Mouse (Mus musculus): ENCODE results near the gene Ddx52. TPM values are rescaled to one million over a fixed set of nuclear protein-coding genes. Genes with fewer than 3 reads are reported as not detected.

Gene Ddx52
- polyA plus RNA-seq, 1 experiment from 2014 or later, result 28.8 TPM

GRCm38 (mm10) chr11:83979992-83980391 is 38.1 kb downstream of the Ddx52 start:
- peaks cover 89% of the 10 kb centered on the region for H3K36me3 ChIP-seq (ENCODE audit: control insufficient read depth, insufficient read depth, low read length)

GRCm38 (mm10) chr11:83981338-83981737 is 39.5 kb downstream of the Ddx52 start:
- Histone ChIP-seq H3K27me3 (ENCODE audit: control insufficient read depth, insufficient read depth, low read length) (no peaks in the 10 kb centered on the region), H3K36me3 (ENCODE audit: control insufficient read depth, insufficient read depth, low read length) (peaks cover 92% of the 10 kb centered on the region), H3K4me1 (ENCODE audit: control insufficient read depth, insufficient read depth, low read length) (no peaks in the 10 kb centered on the region), H3K27ac (replicated peaks; ENCODE audit: low read depth, low read length) (no peak overlapping the region), H3K9ac (replicated peaks; ENCODE audit: low read length) (no peak overlapping the region), H3K4me2 (ENCODE audit: low read length) (no peak overlapping the region), H3K9me3 (ENCODE audit: control insufficient read depth, low read length) (no peaks in the 10 kb centered on the region), H3K4me3 (replicated peaks; ENCODE audit: low read depth, low read length) (no peak overlapping the region)
- ATAC-seq (ENCODE audit: low FRiP score, low TSS enrichment) (no peak), DNase-seq (no peak)
- WGBS, result 82% methylated on average over 10 of the region's 10 CpGs

More at GRCm38 (mm10) chr11:83979992-83980391, 38.1 kb downstream of the Ddx52 start:
- DNase-seq (no peak), ATAC-seq (ENCODE audit: low FRiP score, low TSS enrichment) (no peak)
- no peaks in the 10 kb centered on the region for H3K27me3 ChIP-seq (ENCODE audit: control insufficient read depth, insufficient read depth, low read length)
- no peak overlapping the region for H3K4me2 ChIP-seq (ENCODE audit: low read length)
- no peak overlapping the region for H3K27ac ChIP-seq (replicated peaks; ENCODE audit: low read depth, low read length)
- no peaks in the 10 kb centered on the region for H3K4me1 ChIP-seq (ENCODE audit: control insufficient read depth, insufficient read depth, low read length)
- no peaks in the 10 kb centered on the region for H3K9me3 ChIP-seq (ENCODE audit: control insufficient read depth, low read length)
- WGBS, result 94% methylated on average over 6 of the region's 6 CpGs
- H3K4me3 ChIP-seq (replicated peaks; ENCODE audit: low read depth, low read length), result no peak overlapping the region
- no peak overlapping the region for H3K9ac ChIP-seq (replicated peaks; ENCODE audit: low read length)

- H3K4me3 ChIP-seq (replicated peaks; ENCODE audit: low read depth, low read length), result no peak overlapping the region
- no peak overlapping the region for H3K4me2 ChIP-seq (ENCODE audit: low read length)
- H3K4me1 ChIP-seq (ENCODE audit: control insufficient read depth, insufficient read depth, low read length), result no peaks in the 10 kb centered on the region
- DNase-seq (no peak), ATAC-seq (ENCODE audit: low FRiP score, low TSS enrichment) (no peak)
- 94% methylated on average over 4 of the region's 4 CpGs for WGBS
- H3K9ac ChIP-seq (replicated peaks; ENCODE audit: low read length), result no peak overlapping the region
- H3K9me3 ChIP-seq (ENCODE audit: control insufficient read depth, low read length), result no peaks in the 10 kb centered on the region
- peaks cover 96% of the 10 kb centered on the region for H3K36me3 ChIP-seq (ENCODE audit: control insufficient read depth, insufficient read depth, low read length)
- no peak overlapping the region for H3K27ac ChIP-seq (replicated peaks; ENCODE audit: low read depth, low read length)
- H3K27me3 ChIP-seq (ENCODE audit: control insufficient read depth, insufficient read depth, low read length), result no peaks in the 10 kb centered on the region
Measured at GRCm38 (mm10) chr11:83991701-83992100, 49.8 kb downstream of the Ddx52 start.

GRCm38 (mm10) chr11:83993428-83993827 is 51.6 kb downstream of the Ddx52 start:
- no peaks in the 10 kb centered on the region for H3K4me1 ChIP-seq (ENCODE audit: control insufficient read depth, insufficient read depth, low read length)
- H3K9me3 ChIP-seq (ENCODE audit: control insufficient read depth, low read length), result no peaks in the 10 kb centered on the region
- H3K4me3 ChIP-seq (replicated peaks; ENCODE audit: low read depth, low read length), result no peak overlapping the region
- H3K27me3 ChIP-seq (ENCODE audit: control insufficient read depth, insufficient read depth, low read length), result no peaks in the 10 kb centered on the region
- no peak for DNase-seq
- WGBS, result 90% methylated on average over 2 of the region's 2 CpGs
- no peak overlapping the region for H3K9ac ChIP-seq (replicated peaks; ENCODE audit: low read length)
- H3K36me3 ChIP-seq (ENCODE audit: control insufficient read depth, insufficient read depth, low read length), result peaks cover 94% of the 10 kb centered on the region
- H3K27ac ChIP-seq (replicated peaks; ENCODE audit: low read depth, low read length), result no peak overlapping the region
- ATAC-seq (ENCODE audit: low FRiP score, low TSS enrichment), result no peak
- no peak overlapping the region for H3K4me2 ChIP-seq (ENCODE audit: low read length)

- no peak for ATAC-seq (ENCODE audit: low FRiP score, low TSS enrichment)
- Histone ChIP-seq H3K9ac (replicated peaks; ENCODE audit: low read length) (no peak overlapping the region), H3K4me2 (ENCODE audit: low read length) (no peak overlapping the region), H3K9me3 (ENCODE audit: control insufficient read depth, low read length) (no peaks in the 10 kb centered on the region), H3K4me3 (replicated peaks; ENCODE audit: low read depth, low read length) (no peak overlapping the region), H3K36me3 (ENCODE audit: control insufficient read depth, insufficient read depth, low read length) (peaks cover 89% of the 10 kb centered on the region), H3K27me3 (ENCODE audit: control insufficient read depth, insufficient read depth, low read length) (no peaks in the 10 kb centered on the region), H3K27ac (replicated peaks; ENCODE audit: low read depth, low read length) (no peak overlapping the region), H3K4me1 (ENCODE audit: control insufficient read depth, insufficient read depth, low read length) (no peaks in the 10 kb centered on the region)
- no peak for DNase-seq
- 88% methylated on average over 3 of the region's 3 CpGs for WGBS
Measured at GRCm38 (mm10) chr11:83994481-83994880, 52.6 kb downstream of the Ddx52 start.

GRCm38 (mm10) chr11:83995535-83995950 is 53.7 kb downstream of the Ddx52 start:
- WGBS, result 92% methylated on average over 2 of the region's 2 CpGs

GRCm38 (mm10) chr11:83997171-83997868 is 55.5 kb downstream of the Ddx52 start:
- Histone ChIP-seq H3K27ac (replicated peaks; ENCODE audit: low read depth, low read length) (no peak overlapping the region), H3K9me3 (ENCODE audit: control insufficient read depth, low read length) (no peaks in the 10 kb centered on the region), H3K9ac (replicated peaks; ENCODE audit: low read length) (no peak overlapping the region), H3K36me3 (ENCODE audit: control insufficient read depth, insufficient read depth, low read length) (peaks cover 84% of the 10 kb centered on the region), H3K4me3 (replicated peaks; ENCODE audit: low read depth, low read length) (no peak overlapping the region), H3K4me2 (ENCODE audit: low read length) (no peak overlapping the region), H3K4me1 (ENCODE audit: control insufficient read depth, insufficient read depth, low read length) (no peaks in the 10 kb centered on the region), H3K27me3 (ENCODE audit: control insufficient read depth, insufficient read depth, low read length) (no peaks in the 10 kb centered on the region)
- WGBS, result 97% methylated on average over 5 of the region's 5 CpGs
- DNase-seq (no peak), ATAC-seq (ENCODE audit: low FRiP score, low TSS enrichment) (no peak)

More at GRCm38 (mm10) chr11:83995535-83995950, 53.7 kb downstream of the Ddx52 start:
- ATAC-seq (ENCODE audit: low FRiP score, low TSS enrichment) (no peak), DNase-seq (no peak)
- Histone ChIP-seq H3K9me3 (ENCODE audit: control insufficient read depth, low read length) (no peaks in the 10 kb centered on the region), H3K4me2 (ENCODE audit: low read length) (no peak overlapping the region), H3K9ac (replicated peaks; ENCODE audit: low read length) (no peak overlapping the region), H3K27me3 (ENCODE audit: control insufficient read depth, insufficient read depth, low read length) (no peaks in the 10 kb centered on the region), H3K27ac (replicated peaks; ENCODE audit: low read depth, low read length) (no peak overlapping the region), H3K4me3 (replicated peaks; ENCODE audit: low read depth, low read length) (no peak overlapping the region), H3K36me3 (ENCODE audit: control insufficient read depth, insufficient read depth, low read length) (peaks cover 85% of the 10 kb centered on the region), H3K4me1 (ENCODE audit: control insufficient read depth, insufficient read depth, low read length) (no peaks in the 10 kb centered on the region)

- Histone ChIP-seq H3K27me3 (ENCODE audit: control insufficient read depth, insufficient read depth, low read length) (no peaks in the 10 kb centered on the region), H3K27ac (replicated peaks; ENCODE audit: low read depth, low read length) (peak overlapping the region; percentile 6), H3K4me1 (ENCODE audit: control insufficient read depth, insufficient read depth, low read length) (no peaks in the 10 kb centered on the region), H3K9ac (replicated peaks; ENCODE audit: low read length) (no peak overlapping the region), H3K4me3 (replicated peaks; ENCODE audit: low read depth, low read length) (no peak overlapping the region), H3K36me3 (ENCODE audit: control insufficient read depth, insufficient read depth, low read length) (peaks cover 82% of the 10 kb centered on the region), H3K4me2 (ENCODE audit: low read length) (no peak overlapping the region), H3K9me3 (ENCODE audit: control insufficient read depth, low read length) (no peaks in the 10 kb centered on the region)
- ATAC-seq (ENCODE audit: low FRiP score, low TSS enrichment), result no peak
- DNase-seq, result peak; percentile 22
- WGBS, result 69% methylated on average over 3 of the region's 3 CpGs
Measured at GRCm38 (mm10) chr11:83998993-83999392, 57.1 kb downstream of the Ddx52 start.

GRCm38 (mm10) chr11:83999411-83999915 is 57.6 kb downstream of the Ddx52 start:
- Histone ChIP-seq H3K4me2 (ENCODE audit: low read length) (no peak overlapping the region), H3K9ac (replicated peaks; ENCODE audit: low read length) (no peak overlapping the region), H3K4me3 (replicated peaks; ENCODE audit: low read depth, low read length) (no peak overlapping the region), H3K36me3 (ENCODE audit: control insufficient read depth, insufficient read depth, low read length) (peaks cover 82% of the 10 kb centered on the region), H3K4me1 (ENCODE audit: control insufficient read depth, insufficient read depth, low read length) (no peaks in the 10 kb centered on the region), H3K9me3 (ENCODE audit: control insufficient read depth, low read length) (no peaks in the 10 kb centered on the region), H3K27ac (replicated peaks; ENCODE audit: low read depth, low read length) (peak overlapping the region; percentile 68), H3K27me3 (ENCODE audit: control insufficient read depth, insufficient read depth, low read length) (no peaks in the 10 kb centered on the region)
- WGBS, result 59% methylated on average over 4 of the region's 4 CpGs
- peak; percentile 71 for DNase-seq
- ATAC-seq (ENCODE audit: low FRiP score, low TSS enrichment), result no peak; the same call in 1 of the 2 replicates

Data from midbrain, embryonic 14.5 days (tissue).